Mouse (Mus musculus) intestine, embryonic 15.5 days (tissue): ENCODE results near the gene Ptprn2. TPM values are rescaled to one million over a fixed set of nuclear protein-coding genes. Genes with fewer than 3 reads are reported as not detected.

ENCODE experiments used
- ATAC-seq: fragments of 200-750 bp; cut with Nextera tagmentation; 2 replicates; pipeline ENCODE4 v1.8.0; 2017; ENCODE audit warnings: moderate TSS enrichment, moderate library complexity
- H3K27ac ChIP-seq: fragments of 300-500 bp; sonication (generic); 2 replicates; pipeline ENCODE4 v1.5.1; 2015; ENCODE audit warnings: mild to moderate bottlenecking, inconsistent platforms
- H3K27me3 ChIP-seq: fragments of 300-500 bp; sonication (generic); replicated peaks from 2 replicates; pipeline ENCODE4 v1.6.1; 2015; ENCODE audit warnings: inconsistent platforms
- H3K36me3 ChIP-seq: fragments of 300-500 bp; sonication (generic); 2 replicates; pipeline ENCODE4 v1.6.1; 2015; ENCODE audit warnings: inconsistent platforms
- H3K4me1 ChIP-seq: fragments of 300-500 bp; sonication (generic); replicated peaks from 2 replicates; pipeline ENCODE4 v1.6.1; 2015; ENCODE audit warnings: inconsistent platforms
- H3K4me2 ChIP-seq: fragments of 300-500 bp; sonication (generic); replicated peaks from 2 replicates; pipeline ENCODE4 v1.6.1; 2015; ENCODE audit warnings: mild to moderate bottlenecking, inconsistent platforms
- H3K4me3 ChIP-seq: fragments of 300-500 bp; sonication (generic); replicated peaks from 2 replicates; pipeline ENCODE4 v1.5.1; 2015; ENCODE audit warnings: inconsistent platforms
- H3K9ac ChIP-seq: fragments of 300-500 bp; sonication (generic); 2 replicates; pipeline ENCODE4 v1.6.1; 2015; ENCODE audit warnings: inconsistent platforms
- H3K9me3 ChIP-seq: fragments of 300-500 bp; sonication (generic); 2 replicates; pipeline ENCODE4 v1.6.1; 2016; ENCODE audit warnings: inconsistent platforms
- WGBS: fragments of 180-500 bp; shearing (Covaris S2); methylation state at CpG from one replicate; pipeline ENCODE4 v1.1.7; 2015; 5-methylcytosine and 5-hydroxymethylcytosine counted together
- polyA plus RNA-seq: library from polyadenylated mRNA; unstranded; fragments of >200 nt; fragmentation: Nextera tagmentation; extraction: Ambion mirVana; gene quantifications from 2 replicates; pipeline ENCODE4 v1.2.1, GENCODE M21; 2015

Gene Ptprn2
- polyA plus RNA-seq, 1 experiment from 2014 or later: 1.9 TPM

GRCm38 (mm10) chr12:117085661-117086335 lies 600.3 kb downstream of the Ptprn2 start:
- Histone ChIP-seq H3K36me3 (no peaks in the 10 kb centered on the region), H3K4me3 (no peak overlapping the region), H3K27ac (no peak overlapping the region), H3K4me2 (no peak overlapping the region), H3K4me1 (no peaks in the 10 kb centered on the region), H3K9ac (no peak overlapping the region), H3K9me3 (no peaks in the 10 kb centered on the region), H3K27me3 (no peaks in the 10 kb centered on the region)
- ATAC-seq: no peak
- WGBS: 74% methylated on average over 1 of the region's 1 CpGs

DNA sequence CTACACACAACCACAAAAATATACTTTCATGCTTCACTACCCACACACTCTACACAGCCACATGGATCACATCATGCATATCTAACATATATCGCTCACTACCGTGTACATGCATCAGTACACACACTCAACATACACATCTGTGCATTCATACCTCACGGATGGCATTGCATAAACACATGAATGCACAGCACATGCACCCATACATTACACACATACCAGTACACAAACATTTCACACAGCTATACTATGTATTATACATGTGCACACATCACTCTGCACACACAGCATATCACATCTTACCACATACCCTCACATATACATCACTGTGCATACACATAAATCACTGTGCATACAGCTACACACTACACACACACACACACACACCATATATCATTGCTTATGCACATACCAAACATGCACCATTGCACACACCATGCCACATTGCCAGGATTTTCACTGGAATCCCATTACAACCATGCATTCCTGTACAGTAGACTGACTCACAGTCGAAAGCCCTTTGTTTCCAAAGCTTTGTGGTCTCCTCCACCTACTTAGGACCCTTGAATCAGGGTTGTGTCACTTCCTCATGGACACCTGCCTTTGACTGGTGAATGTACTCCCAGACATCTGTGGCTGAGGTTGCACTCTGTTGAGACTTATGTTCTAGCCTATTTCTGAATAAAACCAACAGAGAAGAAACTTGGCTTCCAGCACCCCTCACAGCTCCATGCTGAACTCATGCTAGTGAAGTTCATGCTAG lies 607.0 kb downstream of the Ptprn2 start:
- no peak for ATAC-seq
- Histone ChIP-seq H3K4me3 (no peak overlapping the region), H3K4me1 (no peaks in the 10 kb centered on the region), H3K27me3 (no peaks in the 10 kb centered on the region), H3K9me3 (no peaks in the 10 kb centered on the region), H3K36me3 (no peaks in the 10 kb centered on the region), H3K27ac (no peak overlapping the region), H3K4me2 (no peak overlapping the region), H3K9ac (no peak overlapping the region)
- whole genome bisulfite sequencing: 85% methylated on average over 4 of the region's 4 CpGs

GRCm38 (mm10) chr12:117095941-117096340 lies 610.4 kb downstream of the Ptprn2 start:
- whole genome bisulfite sequencing: 81% methylated on average over 6 of the region's 6 CpGs
- Histone ChIP-seq H3K27ac (no peak overlapping the region), H3K27me3 (no peaks in the 10 kb centered on the region), H3K9me3 (no peaks in the 10 kb centered on the region), H3K9ac (no peak overlapping the region), H3K4me2 (no peak overlapping the region), H3K4me3 (no peak overlapping the region), H3K36me3 (no peaks in the 10 kb centered on the region), H3K4me1 (no peaks in the 10 kb centered on the region)
- no peak for ATAC-seq

- H3K9ac ChIP-seq: no peak overlapping the region
- H3K36me3 ChIP-seq: no peaks in the 10 kb centered on the region
- H3K4me2 ChIP-seq: no peak overlapping the region
- no peaks in the 10 kb centered on the region for H3K27me3 ChIP-seq
- H3K9me3 ChIP-seq: no peaks in the 10 kb centered on the region
- H3K4me3 ChIP-seq: no peak overlapping the region
- no peak for ATAC-seq
- H3K27ac ChIP-seq: no peak overlapping the region
- no peaks in the 10 kb centered on the region for H3K4me1 ChIP-seq
These were observed 612.8 kb downstream of the Ptprn2 start for GRCm38 (mm10) chr12:117098295-117098694.

DNA sequence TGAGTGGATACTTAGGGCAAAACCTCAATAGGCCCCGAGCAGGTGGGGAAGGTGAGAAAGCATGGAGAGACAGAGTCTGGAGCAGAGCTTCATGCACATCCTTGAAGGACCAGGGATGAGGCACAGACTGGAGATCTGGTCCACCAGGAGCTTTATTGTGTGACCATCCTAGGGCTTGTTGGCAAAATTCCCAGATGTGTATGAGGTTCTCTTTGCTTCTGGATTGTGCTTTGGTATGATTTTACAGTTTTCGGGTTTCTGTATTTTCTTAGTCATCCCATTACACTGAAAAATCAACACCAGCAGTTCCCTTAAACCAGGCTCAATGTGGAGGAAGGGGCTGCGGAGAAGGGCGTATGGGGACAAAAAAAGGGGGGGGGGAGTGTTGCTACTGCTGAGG lies 621.2 kb downstream of the Ptprn2 start:
- Histone ChIP-seq H3K4me2 (no peak overlapping the region), H3K27me3 (no peaks in the 10 kb centered on the region), H3K27ac (no peak overlapping the region), H3K4me1 (no peaks in the 10 kb centered on the region), H3K36me3 (no peaks in the 10 kb centered on the region), H3K9me3 (no peaks in the 10 kb centered on the region), H3K4me3 (no peak overlapping the region), H3K9ac (no peak overlapping the region)
- 60% methylated on average over 4 of the region's 4 CpGs for WGBS
- no peak for ATAC-seq

- no peaks in the 10 kb centered on the region for H3K9me3 ChIP-seq
- 47% methylated on average over 16 of the region's 16 CpGs for WGBS
- no peak overlapping the region for H3K9ac ChIP-seq
- no peak overlapping the region for H3K4me3 ChIP-seq
- H3K27me3 ChIP-seq: no peaks in the 10 kb centered on the region
- 0 out of 2 replicates have a peak, but pooled peaks have one; percentile 23 for ATAC-seq
- H3K27ac ChIP-seq: no peak overlapping the region
- H3K4me1 ChIP-seq: no peaks in the 10 kb centered on the region
- no peaks in the 10 kb centered on the region for H3K36me3 ChIP-seq
- no peak overlapping the region for H3K4me2 ChIP-seq
These were observed 621.7 kb downstream of the Ptprn2 start for GRCm38 (mm10) chr12:117107143-117107616.

- no peak for ATAC-seq
- Histone ChIP-seq H3K27ac (no peak overlapping the region), H3K9ac (no peak overlapping the region), H3K36me3 (no peaks in the 10 kb centered on the region), H3K27me3 (no peaks in the 10 kb centered on the region), H3K4me2 (no peak overlapping the region), H3K4me3 (no peak overlapping the region), H3K4me1 (no peaks in the 10 kb centered on the region), H3K9me3 (no peaks in the 10 kb centered on the region)
- WGBS: 70% methylated on average over 10 of the region's 10 CpGs
These were observed 629.8 kb downstream of the Ptprn2 start for GRCm38 (mm10) chr12:117115254-117115865.

DNA sequence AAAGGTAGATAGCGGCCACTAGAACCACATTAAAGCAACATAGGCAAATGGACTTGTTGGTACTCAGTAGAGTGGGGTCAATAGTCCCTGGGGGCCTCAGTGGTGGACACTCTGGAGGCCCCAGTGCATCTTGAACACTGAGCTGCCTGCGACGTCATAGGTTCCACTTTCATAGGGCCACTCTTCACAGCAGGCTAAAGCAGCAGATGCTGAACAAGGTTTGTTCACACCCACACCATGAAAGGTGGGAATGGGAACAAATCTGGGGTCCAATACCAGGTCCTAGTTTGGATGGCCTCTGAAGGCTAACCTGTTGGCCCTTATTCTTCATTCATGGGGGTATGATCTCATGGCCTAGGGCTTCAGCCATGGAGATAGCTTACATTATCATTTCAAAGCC lies 641.6 kb downstream of the Ptprn2 start:
- Histone ChIP-seq H3K27ac (no peak overlapping the region), H3K9ac (no peak overlapping the region), H3K9me3 (no peaks in the 10 kb centered on the region), H3K4me1 (no peaks in the 10 kb centered on the region), H3K4me3 (no peak overlapping the region), H3K27me3 (no peaks in the 10 kb centered on the region), H3K4me2 (no peak overlapping the region), H3K36me3 (no peaks in the 10 kb centered on the region)
- no peak for ATAC-seq
- 89% methylated on average over 3 of the region's 3 CpGs for WGBS

GRCm38 (mm10) chr12:117127485-117127884 lies 642.0 kb downstream of the Ptprn2 start:
- Histone ChIP-seq H3K4me1 (no peaks in the 10 kb centered on the region), H3K9me3 (no peaks in the 10 kb centered on the region), H3K27me3 (no peaks in the 10 kb centered on the region), H3K27ac (no peak overlapping the region), H3K9ac (no peak overlapping the region), H3K4me3 (no peak overlapping the region), H3K4me2 (no peak overlapping the region), H3K36me3 (no peaks in the 10 kb centered on the region)
- 78% methylated on average over 6 of the region's 6 CpGs for WGBS
- ATAC-seq: no peak

DNA sequence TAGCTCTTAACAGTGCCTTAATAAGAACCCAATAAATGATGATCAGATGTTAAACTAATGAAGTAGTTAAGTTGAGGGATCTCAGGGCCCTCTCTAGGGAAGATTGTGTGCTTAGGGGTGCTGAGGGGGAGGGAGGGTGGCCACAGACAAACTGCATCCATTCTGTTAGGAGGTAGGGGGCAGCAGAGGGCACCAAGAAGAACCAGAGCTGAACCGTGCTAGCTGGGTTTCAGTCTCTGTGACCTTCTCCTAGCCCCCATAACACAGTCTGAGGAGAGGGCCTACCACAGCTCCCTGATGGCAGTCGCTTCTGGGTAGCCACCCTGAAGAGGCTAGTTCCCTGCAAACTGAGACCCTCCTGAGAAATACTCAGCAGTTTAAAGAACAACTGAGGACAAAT lies 646.6 kb downstream of the Ptprn2 start:
- Histone ChIP-seq H3K36me3 (no peaks in the 10 kb centered on the region), H3K27me3 (no peaks in the 10 kb centered on the region), H3K4me2 (no peak overlapping the region), H3K4me1 (no peaks in the 10 kb centered on the region), H3K4me3 (no peak overlapping the region), H3K9ac (no peak overlapping the region), H3K9me3 (no peaks in the 10 kb centered on the region), H3K27ac (no peak overlapping the region)
- ATAC-seq: peak; percentile 49; the same call in 1 of the 2 replicates
- 12% methylated on average over 2 of the region's 2 CpGs for WGBS

GRCm38 (mm10) chr12:117135205-117135604 lies 649.7 kb downstream of the Ptprn2 start:
- WGBS: 62% methylated on average over 5 of the region's 5 CpGs

GRCm38 (mm10) chr12:117136472-117137010 lies 651.0 kb downstream of the Ptprn2 start:
- no peak overlapping the region for H3K9ac ChIP-seq
- H3K27ac ChIP-seq: no peak overlapping the region
- ATAC-seq: no peak
- no peak overlapping the region for H3K4me3 ChIP-seq
- no peaks in the 10 kb centered on the region for H3K27me3 ChIP-seq
- H3K4me1 ChIP-seq: no peaks in the 10 kb centered on the region
- H3K4me2 ChIP-seq: no peak overlapping the region
- 67% methylated on average over 5 of the region's 5 CpGs for WGBS
- H3K36me3 ChIP-seq: no peaks in the 10 kb centered on the region
- H3K9me3 ChIP-seq: no peaks in the 10 kb centered on the region

More at GRCm38 (mm10) chr12:117135205-117135604, 649.7 kb downstream of the Ptprn2 start:
- H3K4me2 ChIP-seq: no peak overlapping the region
- H3K27ac ChIP-seq: no peak overlapping the region
- H3K36me3 ChIP-seq: no peaks in the 10 kb centered on the region
- H3K4me1 ChIP-seq: no peaks in the 10 kb centered on the region
- H3K4me3 ChIP-seq: no peak overlapping the region
- ATAC-seq: no peak
- H3K9ac ChIP-seq: no peak overlapping the region
- H3K27me3 ChIP-seq: no peaks in the 10 kb centered on the region
- no peaks in the 10 kb centered on the region for H3K9me3 ChIP-seq
